Mouse (Mus musculus): ENCODE results near the gene Pfn4. TPM values are rescaled to one million over a fixed set of nuclear protein-coding genes. Genes with fewer than 3 reads are reported as not detected.
"Not testable (repeated sequence)": the region's sequence is repeated elsewhere in the genome, so short reads cannot be mapped to it uniquely, and the experiment has no call there.

The Pfn4 gene
- polyA plus RNA-seq, 1 experiment from 2014 or later = 11.8 TPM

GRCm38 (mm10) chr12:4742183-4742582 is 26.6 kb upstream of the Pfn4 start:
- Histone ChIP-seq H3K4me2 (ENCODE audit: low read length) (no peak overlapping the region), H3K9me3 (replicated peaks; ENCODE audit: control insufficient read depth, low read length) (no peaks in the 10 kb centered on the region), H3K4me3 (ENCODE audit: low read depth, low read length) (no peak overlapping the region), H3K27me3 (replicated peaks; ENCODE audit: control insufficient read depth, insufficient read depth, low read length) (no peaks in the 10 kb centered on the region), H3K27ac (ENCODE audit: low read depth, low read length) (no peak overlapping the region), H3K4me1 (ENCODE audit: control insufficient read depth, insufficient read depth, low read length) (no peaks in the 10 kb centered on the region), H3K9ac (ENCODE audit: low read length) (no peak overlapping the region), H3K36me3 (ENCODE audit: control insufficient read depth, insufficient read depth, low read length) (no peaks in the 10 kb centered on the region)
- no peak for DNase-seq (ENCODE audit: low spot score)
- WGBS = 86% methylated on average over 3 of the region's 3 CpGs
- no peak for ATAC-seq

GRCm38 (mm10) chr12:4744486-4744885 is 24.3 kb upstream of the Pfn4 start:
- Histone ChIP-seq H3K27me3 (replicated peaks; ENCODE audit: control insufficient read depth, insufficient read depth, low read length) (no peaks in the 10 kb centered on the region), H3K27ac (ENCODE audit: low read depth, low read length) (no peak overlapping the region), H3K4me2 (ENCODE audit: low read length) (no peak overlapping the region), H3K9me3 (replicated peaks; ENCODE audit: control insufficient read depth, low read length) (no peaks in the 10 kb centered on the region), H3K4me1 (ENCODE audit: control insufficient read depth, insufficient read depth, low read length) (no peaks in the 10 kb centered on the region), H3K36me3 (ENCODE audit: control insufficient read depth, insufficient read depth, low read length) (no peaks in the 10 kb centered on the region), H3K4me3 (ENCODE audit: low read depth, low read length) (no peak overlapping the region), H3K9ac (ENCODE audit: low read length) (no peak overlapping the region)
- WGBS = 95% methylated on average over 10 of the region's 10 CpGs
- DNase-seq (ENCODE audit: low spot score) = no peak
- ATAC-seq = no peak

GRCm38 (mm10) chr12:4754451-4754850 is 14.4 kb upstream of the Pfn4 start:
- not testable (repeated sequence) for H3K4me3 ChIP-seq (ENCODE audit: low read depth, low read length)

GRCm38 (mm10) chr12:4757060-4757459 is 11.8 kb upstream of the Pfn4 start:
- no peaks in the 10 kb centered on the region for H3K9me3 ChIP-seq (replicated peaks; ENCODE audit: control insufficient read depth, low read length)
- 91% methylated on average over 1 of the region's 1 CpGs for WGBS
- no peak for ATAC-seq

More at GRCm38 (mm10) chr12:4754451-4754850, 14.4 kb upstream of the Pfn4 start:
- not testable (repeated sequence) for H3K9me3 ChIP-seq (replicated peaks; ENCODE audit: control insufficient read depth, low read length); H3K27ac ChIP-seq (ENCODE audit: low read depth, low read length); ATAC-seq; H3K36me3 ChIP-seq (ENCODE audit: control insufficient read depth, insufficient read depth, low read length); H3K4me2 ChIP-seq (ENCODE audit: low read length); H3K9ac ChIP-seq (ENCODE audit: low read length); DNase-seq (ENCODE audit: low spot score); H3K27me3 ChIP-seq (replicated peaks; ENCODE audit: control insufficient read depth, insufficient read depth, low read length); H3K4me1 ChIP-seq (ENCODE audit: control insufficient read depth, insufficient read depth, low read length)
- 92% methylated on average over 4 of the region's 4 CpGs for WGBS

GRCm38 (mm10) chr12:4769333-4769723 is 506 bp downstream of the Pfn4 start:
- no peaks in the 10 kb centered on the region for H3K27me3 ChIP-seq (replicated peaks; ENCODE audit: control insufficient read depth, insufficient read depth, low read length)
- 20% methylated on average over 13 of the region's 13 CpGs for WGBS
- ATAC-seq = peak; percentile 35

More at GRCm38 (mm10) chr12:4757060-4757459, 11.8 kb upstream of the Pfn4 start:
- Histone ChIP-seq H3K4me1 (ENCODE audit: control insufficient read depth, insufficient read depth, low read length) (no peaks in the 10 kb centered on the region), H3K27ac (ENCODE audit: low read depth, low read length) (no peak overlapping the region), H3K9ac (ENCODE audit: low read length) (no peak overlapping the region), H3K36me3 (ENCODE audit: control insufficient read depth, insufficient read depth, low read length) (no peaks in the 10 kb centered on the region), H3K4me3 (ENCODE audit: low read depth, low read length) (no peak overlapping the region), H3K4me2 (ENCODE audit: low read length) (no peak overlapping the region), H3K27me3 (replicated peaks; ENCODE audit: control insufficient read depth, insufficient read depth, low read length) (no peaks in the 10 kb centered on the region)
- DNase-seq (ENCODE audit: low spot score) = no peak

GRCm38 (mm10) chr12:4774895-4775587 is 6.2 kb downstream of the Pfn4 start:
- Histone ChIP-seq H3K27me3 (replicated peaks; ENCODE audit: control insufficient read depth, insufficient read depth, low read length) (no peaks in the 10 kb centered on the region), H3K4me1 (ENCODE audit: control insufficient read depth, insufficient read depth, low read length) (no peaks in the 10 kb centered on the region), H3K9me3 (replicated peaks; ENCODE audit: control insufficient read depth, low read length) (no peaks in the 10 kb centered on the region), H3K27ac (ENCODE audit: low read depth, low read length) (no peak overlapping the region), H3K36me3 (ENCODE audit: control insufficient read depth, insufficient read depth, low read length) (no peaks in the 10 kb centered on the region), H3K9ac (ENCODE audit: low read length) (no peak overlapping the region), H3K4me2 (ENCODE audit: low read length) (no peak overlapping the region), H3K4me3 (ENCODE audit: low read depth, low read length) (no peak overlapping the region)
- no peak for DNase-seq (ENCODE audit: low spot score)
- 93% methylated on average over 8 of the region's 8 CpGs for WGBS
- no peak for ATAC-seq

More at GRCm38 (mm10) chr12:4769333-4769723, 506 bp downstream of the Pfn4 start:
- Histone ChIP-seq H3K9me3 (replicated peaks; ENCODE audit: control insufficient read depth, low read length) (no peaks in the 10 kb centered on the region), H3K27ac (ENCODE audit: low read depth, low read length) (peak overlapping the region; percentile 97), H3K4me1 (ENCODE audit: control insufficient read depth, insufficient read depth, low read length) (0 out of 2 replicates have a peak, but pooled peaks cover 3% of the 10 kb centered on the region), H3K9ac (ENCODE audit: low read length) (peak overlapping the region; percentile 87), H3K36me3 (ENCODE audit: control insufficient read depth, insufficient read depth, low read length) (no peaks in the 10 kb centered on the region), H3K4me2 (ENCODE audit: low read length) (peak overlapping the region; percentile 58), H3K4me3 (ENCODE audit: low read depth, low read length) (peak overlapping the region; percentile 68)
- no peak for DNase-seq (ENCODE audit: low spot score)

- Histone ChIP-seq H3K9me3 (replicated peaks; ENCODE audit: control insufficient read depth, low read length) (no peaks in the 10 kb centered on the region), H3K4me2 (ENCODE audit: low read length) (no peak overlapping the region), H3K27ac (ENCODE audit: low read depth, low read length) (no peak overlapping the region), H3K36me3 (ENCODE audit: control insufficient read depth, insufficient read depth, low read length) (no peaks in the 10 kb centered on the region), H3K9ac (ENCODE audit: low read length) (no peak overlapping the region), H3K4me1 (ENCODE audit: control insufficient read depth, insufficient read depth, low read length) (no peaks in the 10 kb centered on the region), H3K27me3 (replicated peaks; ENCODE audit: control insufficient read depth, insufficient read depth, low read length) (no peaks in the 10 kb centered on the region), H3K4me3 (ENCODE audit: low read depth, low read length) (no peak overlapping the region)
- ATAC-seq (no peak), DNase-seq (ENCODE audit: low spot score) (no peak)
- 82% methylated on average over 9 of the region's 9 CpGs for WGBS
These were observed 6.7 kb downstream of the Pfn4 start for GRCm38 (mm10) chr12:4775588-4775949.

- no peak overlapping the region for H3K27ac ChIP-seq (ENCODE audit: low read depth, low read length)
- H3K4me1 ChIP-seq (ENCODE audit: control insufficient read depth, insufficient read depth, low read length) = no peaks in the 10 kb centered on the region
- ATAC-seq (no peak), DNase-seq (ENCODE audit: low spot score) (no peak)
- H3K4me3 ChIP-seq (ENCODE audit: low read depth, low read length) = no peak overlapping the region
- H3K9ac ChIP-seq (ENCODE audit: low read length) = no peak overlapping the region
- H3K4me2 ChIP-seq (ENCODE audit: low read length) = no peak overlapping the region
- H3K9me3 ChIP-seq (replicated peaks; ENCODE audit: control insufficient read depth, low read length) = no peaks in the 10 kb centered on the region
- 88% methylated on average over 6 of the region's 6 CpGs for WGBS
- H3K36me3 ChIP-seq (ENCODE audit: control insufficient read depth, insufficient read depth, low read length) = no peaks in the 10 kb centered on the region
- no peaks in the 10 kb centered on the region for H3K27me3 ChIP-seq (replicated peaks; ENCODE audit: control insufficient read depth, insufficient read depth, low read length)
These were observed 8.9 kb downstream of the Pfn4 start for GRCm38 (mm10) chr12:4777734-4778133.

GRCm38 (mm10) chr12:4780245-4780644 is 11.4 kb downstream of the Pfn4 start:
- ATAC-seq = no peak
- no peak overlapping the region for H3K4me3 ChIP-seq (ENCODE audit: low read depth, low read length)
- no peak overlapping the region for H3K27ac ChIP-seq (ENCODE audit: low read depth, low read length)
- H3K9ac ChIP-seq (ENCODE audit: low read length) = no peak overlapping the region
- no peak overlapping the region for H3K4me2 ChIP-seq (ENCODE audit: low read length)
- H3K36me3 ChIP-seq (ENCODE audit: control insufficient read depth, insufficient read depth, low read length) = no peaks in the 10 kb centered on the region
- no peaks in the 10 kb centered on the region for H3K27me3 ChIP-seq (replicated peaks; ENCODE audit: control insufficient read depth, insufficient read depth, low read length)
- WGBS = 69% methylated on average over 2 of the region's 2 CpGs
- no peaks in the 10 kb centered on the region for H3K9me3 ChIP-seq (replicated peaks; ENCODE audit: control insufficient read depth, low read length)
- H3K4me1 ChIP-seq (ENCODE audit: control insufficient read depth, insufficient read depth, low read length) = no peaks in the 10 kb centered on the region
- no peak for DNase-seq (ENCODE audit: low spot score)

Data from forebrain, embryonic 14.5 days (tissue).